Mouse (Mus musculus) forebrain, embryonic 13.5 days (tissue): ENCODE data around the gene Patj. TPM values are rescaled to one million over a fixed set of nuclear protein-coding genes. Genes with fewer than 3 reads are reported as not detected.
A peak's percentile ranks its signal among the peaks of the same experiment; 100 is the strongest.

ENCODE experiments used
- ATAC-seq: fragments of 200-750 bp; cut with Nextera tagmentation; 2 replicates; pipeline ENCODE4 v1.8.0; 2017
- H3K27ac ChIP-seq: fragments of 300-500 bp; sonication (generic); 2 replicates; pipeline ENCODE4 v1.5.1; 2015; ENCODE audit warnings: inconsistent platforms, mild to moderate bottlenecking, moderate library complexity
- H3K27me3 ChIP-seq: fragments of 300-500 bp; sonication (generic); 2 replicates; pipeline ENCODE4 v1.6.1; 2015; ENCODE audit warnings: mild to moderate bottlenecking, inconsistent platforms
- H3K36me3 ChIP-seq: fragments of 300-500 bp; sonication (generic); 2 replicates; pipeline ENCODE4 v1.6.1; 2015; ENCODE audit warnings: mild to moderate bottlenecking, inconsistent platforms; ENCODE audit not compliant: poor library complexity, severe bottlenecking
- H3K4me1 ChIP-seq: fragments of 300-500 bp; sonication (generic); 2 replicates; pipeline ENCODE4 v1.6.1; 2015; ENCODE audit warnings: inconsistent platforms
- H3K4me2 ChIP-seq: fragments of 300-500 bp; sonication (generic); 2 replicates; pipeline ENCODE4 v1.6.1; 2015; ENCODE audit warnings: inconsistent platforms, mild to moderate bottlenecking, moderate library complexity
- H3K4me3 ChIP-seq: fragments of 300-500 bp; sonication (generic); 2 replicates; pipeline ENCODE4 v1.5.1; 2015; ENCODE audit warnings: mild to moderate bottlenecking, inconsistent platforms
- H3K9ac ChIP-seq: fragments of 300-500 bp; sonication (generic); 2 replicates; pipeline ENCODE4 v1.6.1; 2015; ENCODE audit warnings: mild to moderate bottlenecking, inconsistent platforms
- H3K9me3 ChIP-seq: fragments of 300-500 bp; sonication (generic); replicated peaks from 2 replicates; pipeline ENCODE4 v1.6.1; 2016; ENCODE audit warnings: inconsistent platforms
- WGBS: fragments of 180-500 bp; shearing (Covaris S2); methylation state at CpG from one replicate; pipeline ENCODE4 v1.1.7; 2015; 5-methylcytosine and 5-hydroxymethylcytosine counted together
- polyA plus RNA-seq: library from polyadenylated mRNA; unstranded; fragments of >200 nt; fragmentation: Nextera tagmentation; extraction: Ambion mirVana; gene quantifications from 2 replicates; pipeline ENCODE4 v1.2.1, GENCODE M21; 2015

Patj gene
- polyA plus RNA-seq, 1 experiment from 2014 or later: 10.7 TPM

- Histone ChIP-seq H3K27me3 (no peaks in the 10 kb centered on the region), H3K36me3 (peaks cover 3% of the 10 kb centered on the region; the same call in 1 of the 2 replicates), H3K4me1 (no peaks in the 10 kb centered on the region), H3K9ac (no peak overlapping the region), H3K4me3 (no peak overlapping the region), H3K4me2 (no peak overlapping the region), H3K27ac (no peak overlapping the region), H3K9me3 (no peaks in the 10 kb centered on the region)
- no peak for ATAC-seq
- 90% methylated on average over 8 of the region's 8 CpGs for WGBS
These were observed 243.1 kb downstream of the Patj start for GRCm38 (mm10) chr4:98638731-98639130.

DNA sequence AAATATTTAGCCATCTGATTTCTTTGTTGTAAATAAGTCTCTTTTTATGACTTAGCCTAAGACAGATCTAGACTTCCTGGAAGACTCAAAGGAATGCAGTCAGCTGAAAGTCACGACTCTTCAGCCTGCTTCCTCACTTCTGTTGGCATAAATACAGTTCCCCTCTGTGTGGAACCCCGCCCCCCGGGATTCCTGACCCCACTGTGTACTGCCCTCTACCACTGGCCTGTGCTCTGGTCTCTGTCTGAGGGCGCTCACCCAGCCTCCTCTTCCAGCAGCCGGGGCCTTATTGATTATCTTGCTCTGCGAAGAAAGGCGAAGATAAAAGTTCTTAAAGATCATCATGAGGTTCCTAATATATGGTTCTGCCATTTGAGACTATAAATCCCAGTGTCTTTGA lies 258.1 kb downstream of the Patj start:
- Histone ChIP-seq H3K4me3 (no peak overlapping the region), H3K4me2 (no peak overlapping the region)
- ATAC-seq: no peak

GRCm38 (mm10) chr4:98654419-98654821 lies 258.8 kb downstream of the Patj start:
- Histone ChIP-seq H3K36me3 (peaks cover 4% of the 10 kb centered on the region; the same call in 1 of the 2 replicates), H3K9ac (no peak overlapping the region), H3K9me3 (no peaks in the 10 kb centered on the region), H3K27me3 (no peaks in the 10 kb centered on the region), H3K4me1 (0 out of 2 replicates have a peak, but pooled peaks cover 2% of the 10 kb centered on the region), H3K27ac (no peak overlapping the region; the same call in 1 of the 2 replicates), H3K4me3 (no peak overlapping the region), H3K4me2 (no peak overlapping the region)
- peak; percentile 68 for ATAC-seq
- 69% methylated on average over 2 of the region's 2 CpGs for WGBS

More for the DNA sequence above, 258.1 kb downstream of the Patj start:
- peaks cover 4% of the 10 kb centered on the region; the same call in 1 of the 2 replicates for H3K36me3 ChIP-seq
- H3K4me1 ChIP-seq: 0 out of 2 replicates have a peak, but pooled peaks cover 2% of the 10 kb centered on the region
- 85% methylated on average over 7 of the region's 7 CpGs for WGBS
- H3K27ac ChIP-seq: no peak overlapping the region
- H3K9ac ChIP-seq: no peak overlapping the region
- H3K9me3 ChIP-seq: no peaks in the 10 kb centered on the region
- no peaks in the 10 kb centered on the region for H3K27me3 ChIP-seq

DNA sequence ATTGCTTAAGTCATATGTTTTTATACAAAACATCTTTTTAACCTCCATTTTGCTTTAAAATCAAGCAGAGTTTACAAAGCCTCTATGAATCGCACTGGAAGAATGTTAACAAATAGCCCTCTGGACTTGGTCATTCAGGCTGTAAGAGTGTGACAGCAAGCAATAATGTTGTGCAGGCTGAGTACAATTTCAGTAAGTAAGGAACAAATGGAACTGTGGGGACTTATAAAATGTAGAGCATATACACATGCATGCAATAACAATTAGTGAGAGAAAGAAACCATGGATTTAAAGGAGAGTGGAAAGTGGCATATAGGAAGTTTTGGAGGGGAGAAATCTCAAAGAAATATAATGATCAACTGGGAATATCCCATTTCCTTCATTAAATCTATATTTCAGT lies 261.2 kb downstream of the Patj start:
- Histone ChIP-seq H3K9me3 (no peaks in the 10 kb centered on the region), H3K4me2 (no peak overlapping the region)
- WGBS: 84% methylated on average over 1 of the region's 1 CpGs

DNA sequence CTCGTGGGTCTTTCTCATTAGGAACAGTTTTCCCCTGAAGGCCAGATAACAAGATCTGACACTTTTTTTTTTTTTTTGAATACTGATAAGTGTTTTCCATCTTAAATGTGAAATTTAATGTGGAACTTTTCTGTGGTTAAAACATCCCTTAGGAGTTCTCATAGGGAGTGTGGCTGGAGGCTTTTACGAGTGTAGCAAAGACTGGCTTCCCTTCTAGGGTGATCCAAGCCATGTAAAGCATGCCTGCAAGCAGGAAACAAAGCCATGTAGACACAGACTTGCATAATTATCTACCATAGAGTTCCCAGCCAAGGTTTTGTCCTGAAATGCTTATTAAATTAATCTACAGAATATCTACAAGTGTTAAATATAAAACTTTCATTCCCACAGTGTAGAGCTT lies 263.4 kb downstream of the Patj start:
- Histone ChIP-seq H3K9me3 (peaks cover 8% of the 10 kb centered on the region), H3K4me1 (0 out of 2 replicates have a peak, but pooled peaks cover 2% of the 10 kb centered on the region), H3K27ac (no peak overlapping the region), H3K27me3 (no peaks in the 10 kb centered on the region), H3K4me2 (no peak overlapping the region), H3K36me3 (peaks cover 4% of the 10 kb centered on the region; the same call in 1 of the 2 replicates), H3K9ac (no peak overlapping the region), H3K4me3 (no peak overlapping the region)
- WGBS: 76% methylated on average over 2 of the region's 2 CpGs
- no peak for ATAC-seq

More for the DNA sequence above, 261.2 kb downstream of the Patj start:
- peaks cover 1% of the 10 kb centered on the region; the same call in 1 of the 2 replicates for H3K36me3 ChIP-seq
- H3K4me3 ChIP-seq: no peak overlapping the region
- H3K9ac ChIP-seq: no peak overlapping the region
- ATAC-seq: no peak
- H3K4me1 ChIP-seq: 0 out of 2 replicates have a peak, but pooled peaks cover 2% of the 10 kb centered on the region
- no peak overlapping the region for H3K27ac ChIP-seq
- H3K27me3 ChIP-seq: no peaks in the 10 kb centered on the region

DNA sequence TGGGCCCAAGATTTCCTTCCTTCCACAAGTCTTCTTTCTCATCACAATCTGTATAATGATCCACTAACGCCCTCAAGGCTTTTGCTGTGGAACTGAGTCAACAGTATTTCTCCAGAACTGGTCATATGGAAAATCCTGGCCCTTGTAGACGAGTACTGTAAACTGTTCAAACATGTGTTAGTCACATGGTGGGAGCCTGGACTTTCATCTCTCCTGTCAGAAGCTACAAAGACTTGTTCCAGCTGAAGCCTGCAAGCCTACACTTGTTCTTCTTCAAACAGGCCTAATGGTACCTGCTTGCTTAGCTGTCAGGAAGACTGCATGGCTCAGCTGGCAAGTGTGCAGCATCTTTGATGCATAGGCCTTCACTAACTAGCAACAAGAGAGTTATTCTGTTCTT lies 264.9 kb downstream of the Patj start:
- H3K9ac ChIP-seq: no peak overlapping the region
- H3K36me3 ChIP-seq: peaks cover 4% of the 10 kb centered on the region; the same call in 1 of the 2 replicates
- no peak for ATAC-seq
- H3K4me1 ChIP-seq: no peaks in the 10 kb centered on the region
- WGBS: 85% methylated on average over 2 of the region's 2 CpGs
- H3K27me3 ChIP-seq: no peaks in the 10 kb centered on the region
- no peak overlapping the region for H3K4me2 ChIP-seq
- H3K9me3 ChIP-seq: peaks cover 8% of the 10 kb centered on the region
- H3K4me3 ChIP-seq: no peak overlapping the region
- H3K27ac ChIP-seq: no peak overlapping the region

DNA sequence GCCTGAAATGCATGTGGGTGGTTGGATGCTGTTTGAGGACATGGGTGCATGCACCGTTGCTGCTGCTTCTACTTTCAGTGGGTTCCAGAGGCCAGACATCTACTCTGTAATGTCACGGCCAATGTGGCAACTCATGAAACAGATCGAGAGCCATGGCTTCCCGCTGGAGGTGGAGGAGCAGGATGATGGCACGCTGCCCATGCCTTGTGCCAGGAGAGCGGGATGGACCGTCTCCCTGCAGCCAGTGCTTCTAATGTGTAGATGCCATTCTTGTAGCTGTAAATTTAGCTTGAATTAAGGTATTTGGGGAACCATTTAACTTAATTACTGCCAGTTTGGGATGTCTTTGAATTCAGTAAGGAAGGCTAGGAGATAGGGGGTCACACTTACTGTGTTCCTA lies 270.3 kb downstream of the Patj start:
- H3K4me1 ChIP-seq: no peaks in the 10 kb centered on the region
- no peak overlapping the region for H3K4me2 ChIP-seq
- peaks cover 8% of the 10 kb centered on the region for H3K9me3 ChIP-seq
- no peaks in the 10 kb centered on the region for H3K27me3 ChIP-seq
- H3K27ac ChIP-seq: no peak overlapping the region
- no peak overlapping the region for H3K9ac ChIP-seq
- no peak for ATAC-seq
- peaks cover 4% of the 10 kb centered on the region; the same call in 1 of the 2 replicates for H3K36me3 ChIP-seq
- WGBS: 80% methylated on average over 7 of the region's 7 CpGs
- no peak overlapping the region for H3K4me3 ChIP-seq

DNA sequence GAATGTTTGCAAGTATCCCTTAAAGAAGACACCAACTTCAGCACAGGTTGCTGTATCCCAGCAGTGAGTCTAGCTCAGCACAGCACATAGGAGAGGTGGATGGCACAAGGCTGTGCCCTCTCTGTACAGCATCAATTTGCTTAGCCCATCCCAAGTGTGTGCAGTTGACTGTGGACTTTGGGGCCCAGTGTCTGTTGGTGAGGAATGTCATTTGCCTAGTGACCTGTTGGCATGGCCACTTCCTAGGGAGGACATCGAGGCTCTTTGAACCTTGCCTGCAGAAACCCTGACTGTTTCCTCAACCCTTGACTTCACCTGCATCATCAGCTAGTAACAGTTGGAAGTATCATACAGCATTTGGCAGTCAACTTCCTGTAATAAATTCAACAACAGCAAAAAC lies 270.9 kb downstream of the Patj start:
- H3K9me3 ChIP-seq: peaks cover 8% of the 10 kb centered on the region
- no peak for ATAC-seq
- 86% methylated on average over 1 of the region's 1 CpGs for whole genome bisulfite sequencing
- H3K27me3 ChIP-seq: no peaks in the 10 kb centered on the region
- no peak overlapping the region for H3K4me2 ChIP-seq
- no peak overlapping the region for H3K4me3 ChIP-seq
- H3K9ac ChIP-seq: no peak overlapping the region
- no peaks in the 10 kb centered on the region for H3K4me1 ChIP-seq
- no peak overlapping the region for H3K27ac ChIP-seq
- H3K36me3 ChIP-seq: peaks cover 4% of the 10 kb centered on the region; the same call in 1 of the 2 replicates

- no peak overlapping the region for H3K4me2 ChIP-seq
- H3K27ac ChIP-seq: no peak overlapping the region
- 81% methylated on average over 3 of the region's 3 CpGs for WGBS
- ATAC-seq: no peak
- peaks cover 8% of the 10 kb centered on the region for H3K9me3 ChIP-seq
- H3K4me1 ChIP-seq: no peaks in the 10 kb centered on the region
- H3K9ac ChIP-seq: no peak overlapping the region
- H3K4me3 ChIP-seq: no peak overlapping the region
- no peaks in the 10 kb centered on the region for H3K27me3 ChIP-seq
- H3K36me3 ChIP-seq: peaks cover 4% of the 10 kb centered on the region; the same call in 1 of the 2 replicates
These were observed 271.4 kb downstream of the Patj start for GRCm38 (mm10) chr4:98667009-98667408.

DNA sequence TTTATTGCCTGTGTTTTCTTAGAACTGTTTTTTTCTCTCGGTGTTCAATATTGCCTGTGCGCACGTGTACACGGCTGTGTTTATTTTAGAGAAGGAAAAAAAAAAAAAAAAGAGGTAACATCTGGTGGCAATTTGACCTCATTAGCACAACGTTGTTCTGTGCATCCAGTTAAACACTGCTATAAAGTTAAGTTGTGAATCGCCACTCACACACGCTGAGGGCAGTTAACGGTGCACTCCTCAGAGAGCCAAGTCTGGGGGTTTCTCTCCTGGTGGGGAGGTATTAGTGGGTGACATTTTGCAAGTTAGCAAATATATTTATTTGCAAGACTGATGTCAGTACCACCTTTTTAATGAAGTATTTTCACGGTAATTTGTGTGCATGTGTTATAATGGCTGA lies 281.9 kb downstream of the Patj start:
- 70% methylated on average over 9 of the region's 9 CpGs for WGBS
- 0 out of 2 replicates have a peak, but pooled peaks have one; percentile 13 for ATAC-seq

DNA sequence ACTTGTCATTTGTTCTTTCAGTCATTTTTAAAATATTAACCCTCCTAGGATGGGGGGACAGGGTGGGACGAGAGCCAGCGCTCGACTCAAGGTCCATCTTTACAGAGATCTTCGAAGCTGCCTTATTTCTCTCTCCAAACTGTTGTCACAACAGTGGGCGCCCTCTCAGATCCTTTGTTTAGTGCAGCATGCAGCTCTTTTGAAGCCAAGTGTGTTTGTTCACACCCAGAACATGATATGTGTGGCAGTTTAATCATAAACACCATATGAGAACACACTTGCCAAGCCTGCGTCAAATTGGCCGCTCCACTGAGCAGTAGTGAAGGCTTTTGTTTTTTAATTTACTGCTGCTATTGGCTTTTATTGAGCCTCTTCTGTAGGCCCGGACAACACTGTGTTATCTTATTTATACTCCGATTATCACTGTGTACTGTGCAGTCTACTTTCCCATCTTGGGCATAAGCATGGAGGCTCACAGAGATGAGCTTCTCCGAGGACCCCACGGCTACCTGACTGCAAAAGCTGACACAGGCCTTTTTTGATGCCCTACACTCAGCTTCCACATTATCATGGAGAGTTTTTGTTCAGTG lies 291.2 kb downstream of the Patj start:
- Histone ChIP-seq H3K4me3 (no peak overlapping the region), H3K4me1 (peaks cover 11% of the 10 kb centered on the region; the same call in 1 of the 2 replicates), H3K36me3 (peaks cover 13% of the 10 kb centered on the region; the same call in 1 of the 2 replicates), H3K4me2 (no peak overlapping the region), H3K27ac (peak overlapping the region; percentile 41), H3K27me3 (no peaks in the 10 kb centered on the region), H3K9ac (no peak overlapping the region), H3K9me3 (no peaks in the 10 kb centered on the region)
- peak; percentile 87 for ATAC-seq
- WGBS: 74% methylated on average over 11 of the region's 11 CpGs

More for the DNA sequence above, 281.9 kb downstream of the Patj start:
- peaks cover 6% of the 10 kb centered on the region for H3K4me1 ChIP-seq
- no peaks in the 10 kb centered on the region for H3K27me3 ChIP-seq
- no peak overlapping the region for H3K4me2 ChIP-seq
- no peaks in the 10 kb centered on the region for H3K9me3 ChIP-seq
- H3K9ac ChIP-seq: no peak overlapping the region
- no peak overlapping the region for H3K4me3 ChIP-seq
- no peaks in the 10 kb centered on the region for H3K36me3 ChIP-seq
- no peak overlapping the region for H3K27ac ChIP-seq

DNA sequence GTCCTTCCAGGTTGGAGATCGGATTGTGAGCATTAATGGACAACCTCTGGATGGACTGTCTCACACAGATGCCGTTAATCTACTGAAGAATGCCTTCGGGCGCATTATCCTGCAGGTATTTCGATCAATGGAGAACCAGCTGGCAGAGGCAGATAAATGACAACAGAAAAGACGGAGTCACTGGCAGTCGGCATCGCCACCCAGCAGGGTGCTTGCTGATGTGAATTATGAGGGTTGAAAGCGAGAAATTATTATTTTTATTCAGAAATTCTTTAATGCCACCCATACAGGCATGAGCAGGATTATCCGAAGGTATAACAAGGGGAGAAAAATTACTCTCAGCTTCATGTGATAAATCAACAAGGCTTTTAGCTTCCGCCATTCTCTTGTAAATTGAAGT lies 292.5 kb downstream of the Patj start:
- H3K4me3 ChIP-seq: no peak overlapping the region
- H3K4me1 ChIP-seq: peaks cover 11% of the 10 kb centered on the region; the same call in 1 of the 2 replicates
- H3K9me3 ChIP-seq: no peaks in the 10 kb centered on the region
- 61% methylated on average over 11 of the region's 11 CpGs for WGBS
- H3K4me2 ChIP-seq: no peak overlapping the region
- H3K36me3 ChIP-seq: peaks cover 13% of the 10 kb centered on the region; the same call in 1 of the 2 replicates
- H3K9ac ChIP-seq: no peak overlapping the region
- H3K27ac ChIP-seq: no peak overlapping the region
- ATAC-seq: 0 out of 2 replicates have a peak, but pooled peaks have one; percentile 25
- H3K27me3 ChIP-seq: no peaks in the 10 kb centered on the region
